Mouse (Mus musculus) midbrain, embryonic 14.5 days (tissue): ENCODE results near the gene Nkiras1. TPM values are rescaled to one million over a fixed set of nuclear protein-coding genes. Genes with fewer than 3 reads are reported as not detected.
A peak's percentile ranks its signal among the peaks of the same experiment; 100 is the strongest.
"Not testable (repeated sequence)": the region's sequence is repeated elsewhere in the genome, so short reads cannot be mapped to it uniquely, and the experiment has no call there.

Source experiments
- ATAC-seq: fragments of 200-750 bp; cut with Nextera tagmentation; 2 replicates; pipeline ENCODE4 v1.8.0; 2017; ENCODE audit warnings: moderate number of reproducible peaks, moderate library complexity; ENCODE audit not compliant: low FRiP score, low TSS enrichment
- DNase-seq: peaks from one replicate; pipeline ENCODE4 v3.0.0-alpha.2; 2015
- H3K27ac ChIP-seq: fragments of 300-500 bp; sonication (generic); replicated peaks from 2 replicates; pipeline ENCODE4 v1.5.1; 2014; ENCODE audit warnings: mild to moderate bottlenecking, low read depth, low read length, moderate library complexity
- H3K27me3 ChIP-seq: fragments of 300-500 bp; sonication (generic); 2 replicates; pipeline ENCODE4 v1.6.1; 2014; ENCODE audit warnings: low read length, control low read depth, mixed read lengths; ENCODE audit not compliant: control insufficient read depth, insufficient read depth
- H3K36me3 ChIP-seq: fragments of 300-500 bp; sonication (generic); 2 replicates; pipeline ENCODE4 v1.6.1; 2014; ENCODE audit warnings: low read length, control low read depth; ENCODE audit not compliant: control insufficient read depth, insufficient read depth
- H3K4me1 ChIP-seq: fragments of 300-500 bp; sonication (generic); 2 replicates; pipeline ENCODE4 v1.6.1; 2014; ENCODE audit warnings: mild to moderate bottlenecking, antibody characterized with exemption, low read length, control low read depth; ENCODE audit not compliant: control insufficient read depth, insufficient read depth
- H3K4me2 ChIP-seq: fragments of 300-500 bp; sonication (generic); 2 replicates; pipeline ENCODE4 v1.6.1; 2014; ENCODE audit warnings: mild to moderate bottlenecking, low read length, moderate library complexity
- H3K4me3 ChIP-seq: fragments of 300-500 bp; sonication (generic); replicated peaks from 2 replicates; pipeline ENCODE4 v1.5.1; 2014; ENCODE audit warnings: low read depth, low read length
- H3K9ac ChIP-seq: fragments of 300-500 bp; sonication (generic); replicated peaks from 2 replicates; pipeline ENCODE4 v1.6.1; 2014; ENCODE audit warnings: mild to moderate bottlenecking, low read length, moderate library complexity
- H3K9me3 ChIP-seq: fragments of 300-500 bp; sonication (generic); 2 replicates; pipeline ENCODE4 v1.6.1; 2016; ENCODE audit warnings: low read length, control low read depth, mixed read lengths; ENCODE audit not compliant: control insufficient read depth
- WGBS: fragments of 180-500 bp; shearing (Covaris S2); extraction: QIAGEN DNeasy Blood & Tissue Kit; methylation state at CpG from one replicate; pipeline ENCODE4 v1.1.7; 2014; 5-methylcytosine and 5-hydroxymethylcytosine counted together
- polyA plus RNA-seq: library from polyadenylated mRNA; unstranded; fragments of >200 nt; fragmentation: Nextera tagmentation; extraction: Ambion mirVana; gene quantifications from 2 replicates; pipeline ENCODE4 v1.2.1, GENCODE M21; 2014

The Nkiras1 gene
- polyA plus RNA-seq, 1 experiment from 2014 or later = 38.0 TPM

DNA sequence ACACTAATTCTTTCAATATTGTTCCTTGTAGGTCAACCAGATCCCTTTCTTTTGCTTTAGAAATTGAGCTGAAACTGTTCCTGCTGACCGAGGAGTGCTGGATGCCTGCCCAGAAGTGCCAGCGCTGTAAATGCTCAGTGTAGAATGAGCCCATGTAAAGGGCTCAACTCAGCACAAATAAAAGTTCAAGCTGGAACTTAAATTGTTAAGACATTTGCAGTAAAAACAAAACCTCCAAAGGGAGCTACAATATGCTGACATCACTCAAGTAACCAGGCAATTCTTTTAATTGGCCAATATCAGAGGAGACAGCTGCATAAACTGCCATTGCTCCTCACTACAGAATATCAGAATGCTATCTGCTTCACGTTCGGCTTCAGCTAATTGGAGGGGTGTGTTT, 7.5 kb upstream of the Nkiras1 start:
- ATAC-seq = no peak
- Histone ChIP-seq H3K4me2 (no peak overlapping the region), H3K9me3 (no peaks in the 10 kb centered on the region), H3K27me3 (no peaks in the 10 kb centered on the region), H3K4me3 (no peak overlapping the region), H3K27ac (no peak overlapping the region), H3K36me3 (peaks cover 31% of the 10 kb centered on the region), H3K4me1 (no peaks in the 10 kb centered on the region), H3K9ac (no peak overlapping the region)
- WGBS = 66% methylated on average over 4 of the region's 4 CpGs
- DNase-seq = peak; percentile 47

GRCm38 (mm10) chr14:18269947-18270528, 898 bp upstream of the Nkiras1 start:
- WGBS = under 1% methylated on average over 20 of the region's 24 CpGs
- DNase-seq (peak; percentile 41), ATAC-seq (peak; percentile 0; the same call in 1 of the 2 replicates)
- H3K27me3 ChIP-seq, H3K9me3 ChIP-seq: not testable (repeated sequence)
- peaks cover 12% of the 10 kb centered on the region for H3K4me1 ChIP-seq
- H3K4me2 ChIP-seq = peak overlapping the region; percentile 71
- H3K27ac ChIP-seq = peak overlapping the region; percentile 87
- H3K9ac ChIP-seq = peak overlapping the region; percentile 95
- peaks cover 29% of the 10 kb centered on the region for H3K36me3 ChIP-seq
- H3K4me3 ChIP-seq = peak overlapping the region; percentile 83

GRCm38 (mm10) chr14:18271666-18272065, 730 bp downstream of the Nkiras1 start:
- no peak for DNase-seq
- Histone ChIP-seq H3K27ac (peak overlapping the region; percentile 83; the same call in 1 of the 2 replicates), H3K4me2 (peak overlapping the region; percentile 61), H3K4me1 (peaks cover 12% of the 10 kb centered on the region), H3K9ac (peak overlapping the region; percentile 95; the same call in 1 of the 2 replicates), H3K36me3 (peaks cover 22% of the 10 kb centered on the region), H3K9me3 (no peaks in the 10 kb centered on the region), H3K27me3 (no peaks in the 10 kb centered on the region), H3K4me3 (peak overlapping the region; percentile 83)
- 7% methylated on average over 7 of the region's 7 CpGs for WGBS
- no peak for ATAC-seq

DNA sequence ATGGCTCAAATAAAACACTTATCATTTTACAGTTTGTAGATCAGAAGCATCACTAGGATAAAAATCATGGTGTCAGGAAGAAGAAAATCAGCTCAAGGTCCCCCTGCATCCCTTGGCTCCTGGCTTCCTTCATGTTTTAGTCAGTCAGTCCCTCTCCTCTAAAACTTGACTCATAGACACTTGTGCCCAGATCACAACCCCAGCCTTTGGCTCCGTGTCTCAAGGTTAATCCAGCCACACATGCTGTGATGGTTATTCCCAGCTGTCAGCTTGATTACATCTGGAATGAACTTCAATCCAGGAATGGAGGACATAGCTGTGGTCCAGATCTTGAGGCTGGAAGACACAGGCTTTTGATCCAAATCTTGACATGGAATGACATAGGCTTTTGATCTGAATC, 3.6 kb downstream of the Nkiras1 start:
- H3K36me3 ChIP-seq = peaks cover 26% of the 10 kb centered on the region
- no peaks in the 10 kb centered on the region for H3K27me3 ChIP-seq
- 65% methylated on average over 1 of the region's 1 CpGs for WGBS
- DNase-seq = no peak
- peaks cover 7% of the 10 kb centered on the region; the same call in 1 of the 2 replicates for H3K4me1 ChIP-seq
- H3K4me2 ChIP-seq = no peak overlapping the region
- H3K4me3 ChIP-seq = no peak overlapping the region
- no peak overlapping the region for H3K9ac ChIP-seq
- no peaks in the 10 kb centered on the region for H3K9me3 ChIP-seq
- no peak overlapping the region for H3K27ac ChIP-seq
- ATAC-seq = no peak

DNA sequence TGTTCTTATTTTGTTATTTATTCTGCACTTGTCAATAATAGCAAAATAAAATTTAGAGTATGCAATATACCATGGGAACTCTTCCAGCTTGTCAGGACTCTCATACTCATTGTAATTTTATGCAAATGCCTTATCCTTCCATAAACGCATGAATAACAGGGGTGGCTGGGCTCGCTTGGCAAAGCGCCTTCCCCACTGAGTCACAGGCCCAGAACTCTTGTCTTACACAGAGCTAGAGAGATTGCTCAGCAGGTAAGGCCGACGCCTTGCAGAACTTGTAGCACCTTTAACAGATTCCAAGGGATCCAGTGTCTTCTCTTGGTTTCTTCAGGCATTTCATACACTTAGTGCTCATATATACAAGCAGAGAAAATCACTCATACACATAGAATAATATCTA, 9.4 kb downstream of the Nkiras1 start:
- DNase-seq (no peak), ATAC-seq (no peak)
- WGBS = 83% methylated on average over 5 of the region's 5 CpGs
- Histone ChIP-seq H3K9me3 (no peaks in the 10 kb centered on the region), H3K36me3 (peaks cover 49% of the 10 kb centered on the region), H3K4me2 (no peak overlapping the region), H3K9ac (no peak overlapping the region), H3K4me3 (no peak overlapping the region), H3K4me1 (no peaks in the 10 kb centered on the region), H3K27me3 (no peaks in the 10 kb centered on the region), H3K27ac (no peak overlapping the region)

DNA sequence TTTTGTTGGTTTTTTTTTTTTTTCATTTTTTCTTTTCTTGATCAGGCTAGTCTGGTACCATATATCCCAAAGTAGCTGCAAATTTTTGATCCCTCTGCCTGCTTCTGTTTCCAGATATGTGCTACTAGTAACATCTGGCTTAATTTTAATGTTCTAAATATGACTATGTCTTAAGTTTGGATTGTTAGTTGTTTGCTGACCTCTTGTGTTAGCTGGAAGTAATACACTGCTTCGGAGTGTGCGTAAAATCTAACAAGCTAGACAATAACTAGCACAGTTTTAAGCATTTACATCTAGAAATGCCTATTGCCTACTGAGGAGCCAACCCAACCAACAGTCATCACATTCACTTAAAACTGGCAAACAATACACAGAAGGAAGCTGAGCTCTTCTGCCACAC, 13.6 kb downstream of the Nkiras1 start:
- Histone ChIP-seq H3K9me3 (no peaks in the 10 kb centered on the region), H3K27me3 (no peaks in the 10 kb centered on the region), H3K27ac (no peak overlapping the region), H3K4me1 (no peaks in the 10 kb centered on the region), H3K9ac (no peak overlapping the region), H3K36me3 (peaks cover 25% of the 10 kb centered on the region), H3K4me3 (no peak overlapping the region), H3K4me2 (no peak overlapping the region)
- DNase-seq (peak; percentile 45), ATAC-seq (no peak)
- 87% methylated on average over 2 of the region's 2 CpGs for WGBS

- H3K36me3 ChIP-seq = peaks cover 20% of the 10 kb centered on the region; the same call in 1 of the 2 replicates
- ATAC-seq = no peak
- H3K9me3 ChIP-seq = no peaks in the 10 kb centered on the region
- no peaks in the 10 kb centered on the region for H3K27me3 ChIP-seq
- H3K9ac ChIP-seq = no peak overlapping the region
- WGBS = 93% methylated on average over 3 of the region's 3 CpGs
- H3K27ac ChIP-seq = no peak overlapping the region
- no peak overlapping the region for H3K4me2 ChIP-seq
- no peak for DNase-seq
- no peaks in the 10 kb centered on the region for H3K4me1 ChIP-seq
- H3K4me3 ChIP-seq = no peak overlapping the region
Observed at GRCm38 (mm10) chr14:18285476-18285875, 14.5 kb downstream of the Nkiras1 start.

GRCm38 (mm10) chr14:18286441-18286840, 15.5 kb downstream of the Nkiras1 start:
- DNase-seq (no peak), ATAC-seq (no peak)
- H3K27ac ChIP-seq = no peak overlapping the region

GRCm38 (mm10) chr14:18287391-18287790, 16.5 kb downstream of the Nkiras1 start:
- H3K4me2 ChIP-seq = no peak overlapping the region
- H3K36me3 ChIP-seq = peaks cover 10% of the 10 kb centered on the region; the same call in 1 of the 2 replicates
- H3K9ac ChIP-seq = no peak overlapping the region
- no peak for ATAC-seq
- no peak for DNase-seq
- 82% methylated on average over 2 of the region's 2 CpGs for WGBS
- no peaks in the 10 kb centered on the region for H3K4me1 ChIP-seq
- H3K27ac ChIP-seq = no peak overlapping the region
- H3K9me3 ChIP-seq = no peaks in the 10 kb centered on the region
- no peaks in the 10 kb centered on the region for H3K27me3 ChIP-seq
- H3K4me3 ChIP-seq = no peak overlapping the region

More at GRCm38 (mm10) chr14:18286441-18286840, 15.5 kb downstream of the Nkiras1 start:
- H3K4me2 ChIP-seq = no peak overlapping the region
- no peaks in the 10 kb centered on the region for H3K9me3 ChIP-seq
- no peaks in the 10 kb centered on the region for H3K27me3 ChIP-seq
- H3K4me1 ChIP-seq = no peaks in the 10 kb centered on the region
- no peak overlapping the region for H3K4me3 ChIP-seq
- H3K9ac ChIP-seq = no peak overlapping the region
- peaks cover 17% of the 10 kb centered on the region; the same call in 1 of the 2 replicates for H3K36me3 ChIP-seq
- WGBS = 94% methylated on average over 2 of the region's 2 CpGs
